Mouse (Mus musculus): ENCODE data around the gene Klf13. TPM values are rescaled to one million over a fixed set of nuclear protein-coding genes. Genes with fewer than 3 reads are reported as not detected.

Gene Klf13
- polyA plus RNA-seq, 1 experiment: 23.9 TPM

DNA sequence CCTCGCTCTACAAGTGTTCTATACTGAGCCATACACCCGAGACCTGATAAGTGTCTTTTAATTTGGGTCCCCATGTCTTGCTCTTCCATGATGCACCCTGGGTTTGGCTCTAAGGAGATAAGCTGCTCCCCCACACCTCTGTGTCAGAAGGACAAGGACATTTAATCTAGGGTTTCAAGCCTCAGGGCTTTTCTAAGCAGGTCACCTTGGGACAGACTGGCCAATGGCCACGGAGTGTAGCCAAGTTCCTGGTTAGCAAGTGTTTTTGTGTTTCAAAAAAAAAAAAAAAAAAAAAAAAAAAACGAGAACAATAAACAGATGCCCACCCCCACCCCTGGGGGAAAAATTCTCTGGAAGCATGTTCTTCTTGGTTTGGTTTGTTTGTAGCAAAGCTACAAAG, 9.6 kb downstream of the Klf13 start:
- no peak for DNase-seq (ENCODE audit: low read depth, low spot score)
- 71% methylated on average over 4 of the region's 4 CpGs for WGBS

- DNase-seq (ENCODE audit: low read depth, low spot score): no peak
- WGBS: 59% methylated on average over 6 of the region's 6 CpGs
Observed at GRCm38 (mm10) chr7:63927121-63927520, 11.6 kb downstream of the Klf13 start.

DNA sequence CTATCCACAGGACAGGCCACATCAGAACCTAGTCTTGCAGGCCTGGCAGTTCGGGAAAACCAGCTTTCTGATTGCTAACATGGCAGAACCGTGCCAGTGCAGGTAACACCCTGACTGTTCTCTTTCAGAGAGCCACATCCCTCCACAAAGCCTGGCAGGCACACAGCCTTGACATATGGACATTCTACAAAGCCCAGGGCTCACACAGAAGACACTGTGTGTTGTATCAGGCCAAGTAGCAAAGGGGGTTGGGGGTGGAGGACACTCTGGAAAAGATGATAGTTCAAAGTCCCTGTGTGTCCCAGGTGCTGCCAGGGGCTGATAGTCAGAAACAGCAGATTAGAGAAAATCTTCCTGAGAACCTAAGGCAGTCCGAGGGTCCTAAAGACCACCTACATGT, 12.2 kb downstream of the Klf13 start:
- 38% methylated on average over 3 of the region's 3 CpGs for WGBS
- no peak for DNase-seq (ENCODE audit: low read depth, low spot score)

DNA sequence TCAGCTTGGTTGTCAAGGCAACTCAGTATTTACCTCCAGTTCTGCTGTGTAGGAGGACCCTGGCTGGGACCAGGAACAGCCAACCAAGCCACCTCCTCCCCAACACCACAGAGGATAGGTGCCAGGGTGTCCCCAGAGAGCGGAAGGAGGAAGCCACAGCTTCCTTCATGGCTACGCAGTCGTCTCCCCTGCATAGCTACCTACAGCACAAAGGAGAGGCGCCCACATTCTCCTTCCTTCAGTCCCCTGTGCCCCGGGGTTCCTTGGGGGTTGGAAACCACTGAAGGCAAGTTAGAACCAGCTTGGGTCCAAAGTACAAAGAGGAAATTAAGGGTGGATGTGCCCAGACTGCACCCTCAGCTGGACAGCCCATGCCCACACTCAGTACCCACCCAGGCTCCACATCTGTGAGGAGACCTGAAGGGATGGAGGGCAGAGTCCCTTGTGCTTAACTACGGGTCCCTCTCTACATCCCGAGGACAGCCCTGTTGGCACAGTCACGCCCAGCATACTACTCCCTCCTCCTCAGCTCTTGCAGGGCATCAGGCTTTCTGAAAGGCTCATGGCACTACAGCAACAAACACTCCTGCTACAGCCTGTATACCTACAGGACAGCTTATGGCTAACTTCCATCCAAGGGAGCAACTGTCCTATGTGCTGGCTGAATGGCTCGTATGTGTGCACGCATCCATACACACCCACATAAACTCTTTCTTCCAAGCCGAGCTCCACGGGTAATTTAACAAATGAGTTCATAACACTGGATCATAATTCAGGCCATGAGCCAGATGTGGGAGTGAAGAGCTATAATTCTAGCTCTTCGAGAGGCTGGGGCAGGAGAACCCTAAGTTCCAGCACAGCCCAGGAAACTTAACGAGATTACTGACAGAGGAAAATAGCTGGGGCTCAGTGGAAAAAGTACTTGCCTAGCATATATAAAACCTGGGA, 13.0 kb downstream of the Klf13 start:
- WGBS: 4% methylated on average over 14 of the region's 14 CpGs
- DNase-seq (ENCODE audit: low read depth, low spot score): no peak

GRCm38 (mm10) chr7:63924747-63925412, 13.8 kb downstream of the Klf13 start:
- WGBS: 9% methylated on average over 6 of the region's 6 CpGs
- no peak for DNase-seq (ENCODE audit: low read depth, low spot score)

GRCm38 (mm10) chr7:63924151-63924550, 14.6 kb downstream of the Klf13 start:
- WGBS: 19% methylated on average over 1 of the region's 1 CpGs
- no peak for DNase-seq (ENCODE audit: low read depth, low spot score)

- no peak for DNase-seq (ENCODE audit: low read depth, low spot score)
- WGBS: 90% methylated on average over 1 of the region's 1 CpGs
Observed at GRCm38 (mm10) chr7:63922975-63923374, 15.7 kb downstream of the Klf13 start.

GRCm38 (mm10) chr7:63922571-63922970, 16.1 kb downstream of the Klf13 start:
- no peak for DNase-seq (ENCODE audit: low read depth, low spot score)
- WGBS: 60% methylated on average over 2 of the region's 2 CpGs

DNA sequence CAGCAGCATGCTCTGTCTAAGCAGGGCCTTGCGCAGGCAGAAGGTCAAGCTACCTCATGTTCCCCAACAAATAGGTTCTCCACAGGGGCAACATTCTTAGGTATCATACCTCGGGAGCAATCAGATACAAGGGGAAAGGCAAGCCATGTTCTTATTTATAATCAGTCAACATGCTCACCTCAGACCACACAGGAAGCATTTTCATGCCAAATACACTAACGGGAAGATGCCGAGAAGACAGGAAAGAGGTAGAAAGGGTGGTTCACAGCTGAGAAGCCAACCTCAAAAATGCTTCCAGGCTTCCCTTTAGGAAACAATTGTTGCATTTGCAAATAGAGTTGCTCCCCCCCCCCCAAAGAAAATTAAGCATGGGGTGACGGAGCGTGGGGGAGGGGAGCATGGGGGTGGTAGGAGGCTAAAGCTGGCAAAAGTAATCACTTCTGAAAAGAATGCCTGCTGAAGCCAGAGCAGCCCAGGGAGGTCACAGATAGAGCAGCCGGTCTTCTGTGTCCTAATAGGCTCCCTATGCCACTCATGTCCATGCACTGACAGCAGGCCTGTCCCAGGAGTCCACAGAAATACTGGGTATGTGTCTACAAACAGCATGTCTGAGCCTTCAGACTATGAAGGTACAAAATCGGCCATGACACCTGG, 16.7 kb downstream of the Klf13 start:
- WGBS: 67% methylated on average over 8 of the region's 8 CpGs
- DNase-seq (ENCODE audit: low read depth, low spot score): no peak

- WGBS: 61% methylated on average over 12 of the region's 12 CpGs
- no peak for DNase-seq (ENCODE audit: low read depth, low spot score)
Observed at GRCm38 (mm10) chr7:63918771-63919768, 19.6 kb downstream of the Klf13 start.

GRCm38 (mm10) chr7:63917693-63918092, 21.0 kb downstream of the Klf13 start:
- 10% methylated on average over 6 of the region's 6 CpGs for WGBS
- DNase-seq (ENCODE audit: low read depth, low spot score): no peak

- no peak for DNase-seq (ENCODE audit: low read depth, low spot score)
- 83% methylated on average over 6 of the region's 6 CpGs for WGBS
Observed at GRCm38 (mm10) chr7:63916268-63916907, 22.3 kb downstream of the Klf13 start, which contains the start of gene E030018B13Rik. Gene E030018B13Rik (plus strand): TSS chr7:63916857.

DNA sequence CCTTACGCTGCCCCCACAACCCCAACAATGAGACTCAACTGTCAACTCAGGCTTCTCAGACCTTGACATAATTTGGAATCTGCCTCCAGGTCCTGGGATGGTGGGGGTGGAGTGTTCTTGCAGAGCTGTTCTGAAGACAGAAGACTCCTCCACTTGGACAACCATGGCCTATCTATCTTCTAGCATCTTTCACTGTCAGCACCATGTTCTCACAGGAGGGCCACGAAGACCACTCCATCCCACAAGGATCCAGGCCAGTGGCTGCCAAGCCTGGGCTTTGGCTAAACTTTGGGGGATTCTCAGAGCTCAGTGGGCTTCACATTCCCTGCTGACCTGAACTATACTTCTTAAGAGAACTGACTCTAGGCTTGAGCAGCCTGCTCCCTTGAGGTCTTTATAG, 23.8 kb downstream of the Klf13 start:
- 96% methylated on average over 2 of the region's 2 CpGs for WGBS
- no peak for DNase-seq (ENCODE audit: low read depth, low spot score)

DNA sequence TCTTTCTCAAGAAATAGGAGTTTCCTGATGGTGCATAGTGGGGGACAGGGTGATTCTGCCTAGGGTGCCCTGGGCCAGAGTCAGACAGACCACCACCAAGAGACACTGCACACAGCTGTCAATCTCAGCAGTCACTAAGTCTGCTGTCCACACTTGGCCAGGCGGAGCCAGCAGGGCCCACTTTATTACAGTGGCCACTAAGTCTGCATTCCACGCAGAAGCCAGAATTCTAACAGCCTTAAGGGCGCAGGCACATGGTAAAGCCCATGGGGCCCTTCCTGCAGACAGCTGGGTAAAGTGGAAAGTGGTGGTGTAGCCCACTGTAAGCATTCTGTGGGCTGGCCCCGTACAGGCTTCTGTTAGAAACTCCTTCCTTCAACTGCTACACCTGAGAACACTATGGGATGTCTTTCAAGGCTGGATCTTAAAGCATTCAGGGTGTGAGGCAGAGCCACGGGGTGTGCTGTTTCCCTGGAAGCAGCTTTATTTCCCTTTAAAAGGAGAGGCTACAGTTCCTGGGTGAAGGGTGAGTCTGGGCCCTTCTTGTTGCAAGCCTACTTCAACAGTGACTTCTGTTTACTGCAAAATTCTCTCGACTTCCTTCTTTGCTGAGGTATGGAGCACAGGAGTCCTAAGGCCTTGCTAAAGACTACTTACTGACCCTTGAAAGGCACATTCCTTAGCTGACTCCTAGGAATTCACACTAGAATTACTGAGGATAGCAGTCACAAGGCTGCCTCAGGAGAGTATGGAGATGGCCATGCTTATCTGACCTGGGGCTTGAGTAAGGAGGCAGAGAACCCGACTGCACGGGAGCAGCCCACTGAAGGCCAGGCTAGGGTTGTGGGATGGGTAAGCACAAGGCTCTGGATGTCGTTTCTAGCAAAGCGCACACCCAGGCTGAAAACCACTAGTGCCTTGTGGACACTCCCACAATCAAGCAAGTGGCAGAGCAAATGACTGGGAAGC, 24.7 kb downstream of the Klf13 start:
- 17% methylated on average over 10 of the region's 10 CpGs for WGBS
- DNase-seq (ENCODE audit: low read depth, low spot score): no peak

DNA sequence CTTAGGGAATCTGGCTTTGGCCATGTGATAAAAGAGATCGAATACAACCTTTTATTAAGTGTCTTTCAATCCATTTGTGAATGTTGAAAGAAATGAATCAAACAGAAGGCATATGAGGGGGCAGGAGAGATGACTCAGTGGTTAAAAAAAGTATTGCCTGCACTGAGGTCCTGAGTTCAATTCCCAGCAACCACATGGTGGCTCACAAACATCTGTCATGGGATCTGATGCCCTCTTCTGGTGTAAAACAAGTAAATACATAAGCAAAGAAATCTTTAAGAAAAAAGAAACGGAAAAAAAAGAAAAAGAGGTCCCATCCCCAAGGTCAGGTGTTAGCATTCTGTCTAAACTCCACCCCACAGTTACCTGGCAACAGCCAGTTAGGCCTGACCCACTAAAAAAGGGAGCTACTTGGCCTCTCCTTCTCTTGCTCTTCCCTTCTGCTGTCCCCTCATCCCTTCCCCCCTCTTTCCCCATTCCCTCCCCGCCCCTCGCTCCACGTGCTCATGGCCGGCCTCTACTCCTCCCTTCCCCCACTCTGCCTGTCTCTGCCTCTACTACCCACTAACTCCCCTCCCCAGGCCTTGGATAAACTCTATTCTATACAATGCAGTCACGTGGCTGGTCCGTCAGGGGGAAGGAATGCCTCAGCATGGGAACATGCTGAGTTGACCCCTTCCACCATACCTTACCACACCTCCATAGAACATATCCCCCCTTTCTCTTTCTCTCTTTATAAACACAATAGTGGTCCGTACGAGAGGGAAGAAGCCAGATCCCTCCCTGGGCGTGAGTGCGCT, 25.6 kb downstream of the Klf13 start:
- DNase-seq (ENCODE audit: low read depth, low spot score): no peak
- WGBS: 63% methylated on average over 12 of the region's 12 CpGs

DNA sequence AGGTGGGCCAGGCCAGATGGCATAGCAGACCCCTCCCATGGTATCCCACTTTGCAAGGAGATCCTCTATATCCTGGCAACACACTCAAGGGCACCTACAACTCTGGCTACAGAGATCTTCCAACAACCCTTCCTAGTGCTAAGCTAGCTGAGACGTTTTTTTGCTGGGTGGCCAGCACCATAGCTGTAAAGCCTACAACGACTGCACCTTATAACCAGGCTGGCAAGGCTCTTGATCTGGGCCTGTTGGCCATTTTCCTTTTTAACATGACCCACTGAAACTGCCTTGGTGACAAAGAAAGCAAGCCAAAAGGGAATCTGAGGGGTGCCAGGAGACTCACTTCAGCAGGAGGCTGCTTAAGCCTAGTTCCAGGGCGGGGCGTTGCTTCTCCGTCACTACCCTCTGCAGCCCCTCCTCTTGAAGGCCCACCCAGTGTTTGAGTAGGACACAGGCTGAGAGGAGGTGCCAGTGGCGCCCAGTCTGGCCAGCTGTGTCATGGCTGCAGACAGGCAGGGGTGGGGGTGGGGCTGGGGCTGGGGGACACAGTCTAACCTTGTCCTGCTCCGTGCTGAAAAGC, 26.4 kb downstream of the Klf13 start:
- 12% methylated on average over 7 of the region's 7 CpGs for WGBS
- DNase-seq (ENCODE audit: low read depth, low spot score): no peak

All from large intestine, adult 2 months (tissue).